Mouse (Mus musculus): Measurements from ENCODE around the gene Tmem198. TPM values are rescaled to one million over a fixed set of nuclear protein-coding genes. Genes with fewer than 3 reads are reported as not detected.

Gene Tmem198
- polyA plus RNA-seq, 1 experiment: 0.04 TPM

- peaks cover 65% of the 10 kb centered on the region for H3K27me3 ChIP-seq (ENCODE audit: control insufficient read depth)
- TF ChIP-seq TAL1 (IDR thresholded peaks at IDR 0.05; ENCODE audit: low read length) (no peak), GATA1 (IDR thresholded peaks at IDR 0.05; ENCODE audit: low read length) (no peak)
- peaks cover 3% of the 10 kb centered on the region; the same call in 1 of the 2 replicates for H3K9me3 ChIP-seq (ENCODE audit: control insufficient read depth, low read length)
- H3K4me1 ChIP-seq (ENCODE audit: control insufficient read depth): peaks cover 67% of the 10 kb centered on the region
- no peaks in the 10 kb centered on the region; the same call in 1 of the 2 replicates for H3K36me3 ChIP-seq (ENCODE audit: control insufficient read depth)
- no peak overlapping the region for H3K4me3 ChIP-seq (replicated peaks)
Measured at GRCm38 (mm10) chr1:75460297-75460696, 19.0 kb upstream of the Tmem198 start.

- Histone ChIP-seq H3K9me3 (ENCODE audit: control insufficient read depth, low read length) (peaks cover 3% of the 10 kb centered on the region; the same call in 1 of the 2 replicates), H3K27me3 (ENCODE audit: control insufficient read depth) (peaks cover 56% of the 10 kb centered on the region), H3K4me3 (replicated peaks) (no peak overlapping the region), H3K4me1 (ENCODE audit: control insufficient read depth) (peaks cover 64% of the 10 kb centered on the region), H3K36me3 (ENCODE audit: control insufficient read depth) (no peaks in the 10 kb centered on the region; the same call in 1 of the 2 replicates)
- TF ChIP-seq TAL1 (IDR thresholded peaks at IDR 0.05; ENCODE audit: low read length): no peak
Measured at GRCm38 (mm10) chr1:75462636-75463035, 16.7 kb upstream of the Tmem198 start.

- TF ChIP-seq GATA1 (IDR thresholded peaks at IDR 0.05; ENCODE audit: low read length): peak; percentile 69
- peak; percentile 24; the same call in 1 of the 3 replicates for TF ChIP-seq TAL1 (IDR thresholded peaks at IDR 0.05; ENCODE audit: low read length)
- Histone ChIP-seq H3K4me1 (ENCODE audit: control insufficient read depth) (peaks cover 53% of the 10 kb centered on the region), H3K36me3 (ENCODE audit: control insufficient read depth) (no peaks in the 10 kb centered on the region; the same call in 1 of the 2 replicates), H3K4me3 (replicated peaks) (peak overlapping the region; percentile 8), H3K9me3 (ENCODE audit: control insufficient read depth, low read length) (peaks cover 3% of the 10 kb centered on the region; the same call in 1 of the 2 replicates), H3K27me3 (ENCODE audit: control insufficient read depth) (peaks cover 50% of the 10 kb centered on the region)
Measured at GRCm38 (mm10) chr1:75463652-75464204, 15.6 kb upstream of the Tmem198 start.

DNA sequence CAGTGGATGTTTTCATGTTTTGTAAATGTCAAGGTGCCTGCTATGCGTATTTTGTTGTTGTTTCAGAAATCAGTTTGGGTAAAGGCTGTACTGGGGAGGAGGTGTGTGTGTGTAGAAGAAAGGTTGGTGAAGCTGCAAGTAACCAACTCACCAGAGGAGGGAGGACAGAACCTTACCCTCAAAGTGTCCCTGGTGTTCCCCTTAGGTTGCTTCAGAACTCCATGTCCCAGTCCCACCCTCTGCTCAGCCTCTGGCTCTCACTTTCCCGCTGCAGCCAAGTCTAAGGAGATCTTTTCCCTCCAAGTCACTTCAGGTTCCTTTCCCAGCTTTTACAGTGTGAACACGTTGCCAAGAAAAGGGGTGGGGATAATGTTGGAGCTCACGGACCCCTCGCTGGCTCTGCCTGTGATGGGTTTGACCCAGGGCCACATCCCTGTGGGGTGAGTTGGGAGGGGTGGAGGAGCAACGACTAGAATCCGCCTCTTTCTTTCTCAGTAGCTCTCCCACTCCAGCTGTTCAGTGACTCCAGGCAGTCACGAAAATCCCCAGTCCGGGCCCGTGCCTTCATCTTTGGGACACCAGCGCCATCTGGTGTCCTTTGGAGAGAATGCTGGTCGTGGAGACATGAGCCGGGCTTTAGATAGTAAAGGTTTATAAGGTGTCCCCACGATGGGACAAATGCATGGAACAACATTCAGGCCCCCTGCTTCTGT is 12.0 kb upstream of the Tmem198 start:
- Histone ChIP-seq H3K27me3 (ENCODE audit: control insufficient read depth) (peaks cover 36% of the 10 kb centered on the region), H3K36me3 (ENCODE audit: control insufficient read depth) (no peaks in the 10 kb centered on the region), H3K4me3 (replicated peaks) (no peak overlapping the region), H3K9me3 (ENCODE audit: control insufficient read depth, low read length) (no peaks in the 10 kb centered on the region), H3K4me1 (ENCODE audit: control insufficient read depth) (peaks cover 37% of the 10 kb centered on the region)
- TF ChIP-seq GATA1 (IDR thresholded peaks at IDR 0.05; ENCODE audit: low read length): no peak
- no peak for TF ChIP-seq TAL1 (IDR thresholded peaks at IDR 0.05; ENCODE audit: low read length)

DNA sequence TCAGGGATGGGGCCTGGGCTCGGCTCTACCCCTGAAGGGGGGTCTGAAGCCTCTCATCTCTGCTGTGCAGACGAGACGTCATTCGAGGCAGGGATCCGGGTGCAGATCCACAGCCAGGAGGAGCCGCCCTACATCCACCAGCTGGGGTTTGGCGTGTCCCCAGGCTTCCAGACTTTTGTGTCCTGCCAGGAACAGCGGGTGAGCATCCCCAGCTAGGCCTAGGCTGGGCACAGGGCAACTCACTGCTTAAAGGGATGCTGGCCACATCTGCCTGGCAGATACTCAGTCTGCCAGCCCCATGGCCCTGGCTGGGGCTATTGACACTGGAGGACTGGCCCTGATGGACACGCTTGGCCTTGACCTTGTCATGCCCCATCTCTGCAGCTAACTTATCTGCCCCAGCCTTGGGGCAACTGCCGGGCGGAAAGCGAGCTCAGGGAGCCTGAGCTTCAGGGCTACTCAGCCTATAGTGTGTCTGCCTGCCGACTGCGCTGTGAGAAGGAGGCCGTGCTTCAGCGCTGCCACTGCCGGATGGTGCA is 10.0 kb upstream of the Tmem198 start:
- H3K4me1 ChIP-seq (ENCODE audit: control insufficient read depth): peaks cover 17% of the 10 kb centered on the region
- TF ChIP-seq TAL1 (IDR thresholded peaks at IDR 0.05; ENCODE audit: low read length): no peak
- TF ChIP-seq GATA1 (IDR thresholded peaks at IDR 0.05; ENCODE audit: low read length): no peak
- H3K27me3 ChIP-seq (ENCODE audit: control insufficient read depth): peaks cover 36% of the 10 kb centered on the region
- H3K9me3 ChIP-seq (ENCODE audit: control insufficient read depth, low read length): no peaks in the 10 kb centered on the region
- H3K4me3 ChIP-seq (replicated peaks): no peak overlapping the region
- peaks cover 3% of the 10 kb centered on the region; the same call in 1 of the 2 replicates for H3K36me3 ChIP-seq (ENCODE audit: control insufficient read depth)

- Histone ChIP-seq H3K36me3 (ENCODE audit: control insufficient read depth) (peaks cover 23% of the 10 kb centered on the region), H3K27me3 (ENCODE audit: control insufficient read depth) (peaks cover 45% of the 10 kb centered on the region), H3K9me3 (ENCODE audit: control insufficient read depth, low read length) (no peaks in the 10 kb centered on the region), H3K4me1 (ENCODE audit: control insufficient read depth) (peaks cover 32% of the 10 kb centered on the region), H3K4me3 (replicated peaks) (no peak overlapping the region)
- no peak for TF ChIP-seq GATA1 (IDR thresholded peaks at IDR 0.05; ENCODE audit: low read length)
- TF ChIP-seq TAL1 (IDR thresholded peaks at IDR 0.05; ENCODE audit: low read length): no peak
Measured at GRCm38 (mm10) chr1:75476441-75476840, 2.9 kb upstream of the Tmem198 start.

DNA sequence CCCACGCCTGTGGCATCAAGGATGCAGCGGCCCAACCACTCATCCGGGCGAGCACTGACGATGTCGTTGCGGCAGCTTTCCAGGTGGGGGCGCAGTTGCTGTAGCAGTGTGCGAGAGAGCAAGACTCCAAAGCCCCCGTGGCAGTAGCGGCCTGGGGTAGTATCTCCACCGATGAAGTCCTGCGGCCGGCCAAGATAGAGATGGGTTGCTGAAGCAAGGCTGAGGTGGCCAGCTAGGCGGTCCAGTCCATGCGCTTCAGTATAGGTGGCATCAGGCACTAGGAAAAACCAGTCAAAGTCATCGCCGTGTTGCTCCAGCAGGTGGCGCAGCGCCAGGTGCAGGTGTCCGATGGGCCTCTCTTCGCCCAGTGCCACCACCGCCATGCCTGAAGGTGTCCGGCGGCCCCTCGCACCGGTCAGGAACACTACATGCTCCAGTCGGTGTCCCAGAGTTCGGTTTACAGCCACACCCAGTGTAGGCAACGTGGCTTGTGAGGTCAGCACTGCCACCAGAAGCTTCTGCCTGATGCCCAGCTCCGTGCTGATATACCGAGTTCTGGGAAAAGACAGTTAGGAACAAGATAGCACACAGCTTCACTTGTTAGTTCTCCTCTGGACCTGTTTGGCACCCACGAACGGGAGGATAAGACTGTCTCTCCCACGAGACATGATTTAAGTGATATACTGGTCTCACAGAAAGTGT is 1.9 kb upstream of the Tmem198 start:
- H3K36me3 ChIP-seq (ENCODE audit: control insufficient read depth): peaks cover 23% of the 10 kb centered on the region
- TF ChIP-seq GATA1 (IDR thresholded peaks at IDR 0.05; ENCODE audit: low read length): no peak
- TF ChIP-seq TAL1 (IDR thresholded peaks at IDR 0.05; ENCODE audit: low read length): no peak
- H3K27me3 ChIP-seq (ENCODE audit: control insufficient read depth): peaks cover 52% of the 10 kb centered on the region

DNA sequence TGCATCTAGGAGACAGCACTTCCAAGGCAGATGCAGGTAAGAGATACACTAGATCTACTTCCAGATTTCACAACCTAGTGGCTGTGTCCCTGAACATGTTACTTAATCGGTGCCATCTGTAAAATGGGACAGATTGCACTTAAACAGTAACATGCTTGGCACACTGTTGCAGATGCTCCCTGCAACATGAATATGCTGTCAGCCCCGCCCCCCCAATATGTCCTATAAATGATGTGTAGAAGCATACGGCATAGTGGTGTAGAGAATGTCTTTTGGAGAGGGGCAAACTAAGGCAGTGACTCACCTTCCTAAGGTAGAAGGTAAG is 1.4 kb upstream of the Tmem198 start:
- Histone ChIP-seq H3K36me3 (ENCODE audit: control insufficient read depth) (peaks cover 23% of the 10 kb centered on the region), H3K27me3 (ENCODE audit: control insufficient read depth) (peaks cover 57% of the 10 kb centered on the region)
- TF ChIP-seq TAL1 (IDR thresholded peaks at IDR 0.05; ENCODE audit: low read length) (no peak), GATA1 (IDR thresholded peaks at IDR 0.05; ENCODE audit: low read length) (no peak)

More for the DNA sequence above, 1.9 kb upstream of the Tmem198 start:
- Histone ChIP-seq H3K4me3 (replicated peaks) (peak overlapping the region; percentile 42), H3K9me3 (ENCODE audit: control insufficient read depth, low read length) (no peaks in the 10 kb centered on the region), H3K4me1 (ENCODE audit: control insufficient read depth) (peaks cover 32% of the 10 kb centered on the region)

GRCm38 (mm10) chr1:75478497-75478896 is 835 bp upstream of the Tmem198 start:
- H3K36me3 ChIP-seq (ENCODE audit: control insufficient read depth): peaks cover 23% of the 10 kb centered on the region
- peaks cover 63% of the 10 kb centered on the region for H3K27me3 ChIP-seq (ENCODE audit: control insufficient read depth)
- TF ChIP-seq GATA1 (IDR thresholded peaks at IDR 0.05; ENCODE audit: low read length): no peak
- H3K9me3 ChIP-seq (ENCODE audit: control insufficient read depth, low read length): no peaks in the 10 kb centered on the region
- peaks cover 32% of the 10 kb centered on the region for H3K4me1 ChIP-seq (ENCODE audit: control insufficient read depth)
- H3K4me3 ChIP-seq (replicated peaks): peak overlapping the region; percentile 74

More for the DNA sequence above, 1.4 kb upstream of the Tmem198 start:
- peaks cover 32% of the 10 kb centered on the region for H3K4me1 ChIP-seq (ENCODE audit: control insufficient read depth)
- peak overlapping the region; percentile 42 for H3K4me3 ChIP-seq (replicated peaks)
- no peaks in the 10 kb centered on the region for H3K9me3 ChIP-seq (ENCODE audit: control insufficient read depth, low read length)
